Mouse (Mus musculus): Measurements from ENCODE around the gene Bahcc1.

The Bahcc1 gene

DNA sequence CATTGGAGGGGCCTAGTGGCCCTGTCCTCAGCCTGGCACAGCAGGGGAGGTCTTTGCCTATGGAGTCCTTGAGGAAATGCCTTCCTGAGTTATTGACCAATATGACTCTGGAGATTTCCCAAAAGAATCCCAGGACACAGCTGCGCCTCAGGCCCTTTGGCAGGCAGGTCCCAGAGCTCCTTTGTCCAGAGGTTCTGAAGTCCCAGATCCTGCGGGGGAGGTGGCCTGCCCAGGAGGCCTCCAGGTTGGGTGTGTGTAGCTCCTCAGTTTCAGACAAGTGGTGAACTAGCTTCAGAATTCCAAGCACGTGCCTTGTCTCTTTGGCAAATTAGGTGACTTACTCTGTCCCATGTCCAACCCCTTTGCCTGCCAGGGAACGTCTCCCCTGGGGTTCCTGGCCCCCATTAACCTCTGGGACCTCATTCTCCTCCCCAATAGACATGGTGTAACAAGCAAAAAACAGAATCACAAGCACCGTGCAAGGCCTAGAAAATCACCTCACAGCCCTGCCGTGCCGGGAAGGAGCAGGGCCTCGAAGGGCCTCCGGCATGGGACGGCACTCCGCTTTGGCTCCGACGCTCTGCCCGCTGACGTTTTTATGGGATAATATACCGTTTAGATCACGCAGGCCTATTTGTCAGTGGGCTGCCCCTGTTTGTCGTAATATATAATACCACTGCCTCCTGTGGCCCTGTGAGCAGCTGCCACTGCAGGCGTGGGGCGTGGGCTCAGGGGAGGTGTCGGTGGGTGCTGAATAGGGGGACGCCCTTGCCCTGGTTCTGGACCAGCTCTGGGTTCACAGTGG is 10.2 kb downstream of the Bahcc1 start:
- 83% methylated on average over 22 of the region's 22 CpGs for WGBS

DNA sequence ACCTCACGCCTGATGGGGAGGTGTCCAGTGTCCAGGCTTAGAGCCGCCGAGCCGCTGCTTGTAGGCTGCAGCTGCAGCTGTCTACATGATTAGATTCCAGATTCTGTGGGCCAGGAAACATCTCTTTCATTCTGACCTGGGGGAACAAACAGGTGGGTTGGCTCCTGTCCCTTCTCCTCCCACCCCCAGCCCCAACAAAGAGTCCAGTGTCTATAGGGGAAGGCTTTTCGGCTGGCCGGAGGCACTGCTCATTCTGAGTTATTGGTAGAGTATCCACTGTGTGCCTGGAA is 10.7 kb downstream of the Bahcc1 start:
- WGBS: 73% methylated on average over 6 of the region's 6 CpGs

DNA sequence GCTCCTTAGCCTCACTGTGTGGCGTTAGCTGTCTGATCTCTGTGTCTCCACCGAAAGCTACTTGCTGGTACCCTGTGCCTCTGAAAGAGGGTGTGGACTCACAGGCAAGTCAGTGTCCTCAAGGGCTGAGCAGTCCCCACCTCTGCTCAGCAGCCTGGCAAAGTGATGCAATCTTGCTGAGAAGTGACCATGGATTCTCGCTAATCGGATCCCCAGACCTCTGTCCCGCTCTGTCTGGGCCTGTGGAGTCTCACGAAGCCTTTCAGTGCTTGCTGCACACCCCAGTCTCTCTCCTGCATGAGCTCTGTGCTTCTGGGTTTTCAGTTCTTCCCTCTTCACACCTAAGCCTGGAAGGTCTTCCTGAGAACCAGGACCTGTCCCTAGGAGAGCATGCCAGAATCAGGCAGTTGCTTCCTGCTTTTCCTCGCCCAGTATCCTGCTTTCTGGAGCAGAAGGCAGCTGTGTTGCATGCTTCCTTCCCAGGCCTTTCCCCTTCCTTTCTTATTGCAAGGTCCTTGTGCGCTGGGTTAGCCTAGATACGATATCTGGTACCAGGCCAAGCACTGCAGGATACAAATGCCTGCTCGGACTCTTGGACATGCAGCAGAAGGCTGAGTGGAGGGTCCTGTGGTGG is 15.5 kb downstream of the Bahcc1 start:
- WGBS: 85% methylated on average over 10 of the region's 10 CpGs

DNA sequence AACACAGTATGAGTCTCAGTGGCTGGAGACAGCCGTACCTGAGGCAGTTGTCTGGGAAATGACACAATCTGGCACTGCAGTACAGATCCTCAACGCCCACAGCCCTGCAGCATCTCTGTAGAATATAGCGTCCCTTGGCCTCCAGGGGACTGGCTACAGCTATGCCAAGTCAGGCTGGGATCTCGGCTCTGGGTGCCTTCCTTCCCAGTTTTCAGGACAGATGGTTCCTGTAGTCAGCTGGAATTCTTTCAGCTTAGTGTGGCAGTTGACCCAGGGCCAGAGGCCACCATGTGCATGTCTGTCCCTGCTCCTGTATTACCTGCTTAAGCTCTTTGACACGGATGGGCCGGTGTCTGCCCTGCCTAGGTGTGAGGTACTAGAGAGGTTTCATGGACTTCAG is 16.2 kb downstream of the Bahcc1 start:
- 83% methylated on average over 6 of the region's 6 CpGs for whole genome bisulfite sequencing

DNA sequence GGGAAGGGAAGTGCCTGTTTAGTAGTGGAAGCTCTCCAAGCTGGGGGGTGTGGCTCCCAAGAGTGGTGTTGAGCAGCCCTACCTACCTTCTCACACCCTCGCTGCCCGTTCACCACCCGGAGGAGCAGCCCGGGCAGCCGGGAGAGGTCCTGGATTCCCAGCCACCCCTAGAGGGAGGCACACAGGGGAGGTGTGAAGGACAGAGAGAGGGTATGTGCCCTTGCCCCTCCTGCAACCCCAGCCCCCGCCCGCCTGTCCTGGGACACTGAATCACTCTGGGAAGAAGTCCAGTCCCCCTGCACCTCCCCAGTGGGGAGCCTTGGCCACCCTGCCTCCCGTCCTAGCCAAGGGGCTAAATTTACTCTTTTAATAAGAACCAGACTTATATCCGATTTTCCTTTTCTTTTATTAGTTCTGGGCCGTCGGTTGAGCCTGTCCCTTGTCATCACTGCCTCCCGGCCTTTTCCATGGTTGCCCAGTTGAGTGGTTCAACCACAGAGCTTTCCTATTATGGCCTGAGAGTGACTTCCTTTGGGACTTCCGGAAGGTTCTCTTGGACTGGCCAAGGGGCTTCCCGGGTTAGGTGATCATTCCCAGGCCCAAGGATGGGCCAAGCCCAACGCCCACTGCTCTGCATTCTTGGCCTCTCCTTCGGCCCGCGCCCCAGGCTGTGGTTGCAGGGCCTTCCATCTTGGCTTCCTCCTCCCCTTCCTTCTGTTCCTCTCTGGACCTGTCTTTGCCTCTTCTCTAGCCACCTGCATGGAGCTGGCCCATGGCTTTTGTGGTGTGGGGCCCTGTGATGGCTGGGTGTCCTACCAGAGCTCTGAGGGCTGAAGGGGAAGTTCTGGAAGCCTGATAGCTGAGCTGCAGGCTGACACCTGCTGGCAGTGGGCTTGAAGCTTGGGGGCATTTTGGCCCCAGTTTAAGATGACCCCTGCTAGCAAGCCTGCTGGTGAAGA is 18.5 kb downstream of the Bahcc1 start:
- WGBS: 91% methylated on average over 18 of the region's 18 CpGs

DNA sequence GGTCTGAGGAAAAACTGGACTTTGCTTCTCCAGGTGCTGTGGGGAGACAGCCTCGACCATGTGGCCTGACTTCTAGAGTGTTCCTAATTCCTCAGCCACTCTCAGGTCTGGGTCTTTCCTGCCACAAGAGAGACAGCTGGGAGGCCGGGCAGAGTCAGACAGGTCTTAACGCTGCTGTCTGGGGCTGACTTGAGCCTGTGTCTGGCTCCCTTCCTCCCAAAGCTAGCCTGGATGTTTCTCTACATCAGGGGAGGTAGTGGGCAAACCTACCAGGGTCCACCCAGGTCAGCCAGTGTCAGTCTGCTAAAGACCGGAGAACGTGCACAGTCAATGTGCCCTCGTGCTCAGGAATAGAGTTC is 19.2 kb downstream of the Bahcc1 start:
- WGBS: 90% methylated on average over 6 of the region's 6 CpGs

DNA sequence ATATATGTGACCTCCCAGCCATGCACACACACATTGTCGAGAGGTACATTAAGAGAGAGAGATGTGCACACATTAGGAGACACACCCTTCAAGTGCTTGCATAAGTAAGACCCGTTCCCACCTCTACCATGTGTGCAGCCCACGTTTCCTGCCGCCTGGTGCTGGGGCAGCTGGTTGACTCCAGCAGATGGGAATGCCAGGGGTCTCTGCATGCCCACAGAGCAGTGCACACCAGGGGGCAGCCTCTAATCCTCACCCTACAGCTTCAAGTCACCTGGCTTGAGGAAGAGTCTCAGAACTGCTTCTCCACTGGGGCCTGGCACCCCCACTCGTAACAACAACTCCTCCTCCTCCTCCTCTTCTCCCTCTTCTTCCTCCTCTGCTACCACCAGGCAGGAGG is 19.7 kb downstream of the Bahcc1 start:
- 53% methylated on average over 5 of the region's 5 CpGs for WGBS

DNA sequence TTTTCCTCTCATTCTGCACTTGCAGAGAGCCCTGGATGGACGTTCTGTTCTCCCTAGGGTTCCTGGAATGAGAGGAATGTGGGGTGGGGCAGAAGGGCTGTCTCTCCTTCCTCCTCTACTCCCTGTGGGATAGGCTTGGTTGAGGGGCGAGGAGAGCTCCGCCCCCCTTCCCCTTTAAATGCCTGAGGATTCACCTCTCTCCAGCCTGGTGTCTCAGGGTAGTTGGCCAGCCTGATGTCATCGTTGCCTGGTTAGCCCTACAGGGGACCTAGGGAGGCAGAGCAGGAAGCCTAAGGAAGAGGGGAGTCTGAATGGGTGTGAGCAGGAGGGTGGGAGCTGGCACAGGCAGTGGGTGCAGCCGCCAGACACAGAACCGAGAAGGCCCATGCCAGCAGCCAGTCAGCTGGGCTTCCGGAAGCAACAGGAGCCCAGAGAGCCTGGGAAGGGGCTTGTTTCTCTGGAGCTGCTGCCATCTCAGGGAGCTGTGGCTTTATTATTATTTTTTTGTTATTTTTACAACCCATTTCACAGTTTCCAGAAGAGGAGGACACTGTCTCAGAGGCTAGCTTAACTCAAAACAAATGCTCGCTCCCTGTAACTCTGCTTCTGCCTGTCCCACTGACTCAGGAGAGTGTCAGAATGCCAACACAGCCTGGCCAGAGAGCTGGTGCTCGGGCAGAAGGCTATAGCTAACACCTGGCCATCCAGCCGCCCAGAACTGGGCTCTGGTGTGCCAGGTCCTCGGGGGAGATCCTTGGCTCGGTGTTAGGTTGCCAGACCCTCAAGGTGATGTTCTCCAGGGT is 20.3 kb downstream of the Bahcc1 start:
- WGBS: 51% methylated on average over 12 of the region's 12 CpGs

DNA sequence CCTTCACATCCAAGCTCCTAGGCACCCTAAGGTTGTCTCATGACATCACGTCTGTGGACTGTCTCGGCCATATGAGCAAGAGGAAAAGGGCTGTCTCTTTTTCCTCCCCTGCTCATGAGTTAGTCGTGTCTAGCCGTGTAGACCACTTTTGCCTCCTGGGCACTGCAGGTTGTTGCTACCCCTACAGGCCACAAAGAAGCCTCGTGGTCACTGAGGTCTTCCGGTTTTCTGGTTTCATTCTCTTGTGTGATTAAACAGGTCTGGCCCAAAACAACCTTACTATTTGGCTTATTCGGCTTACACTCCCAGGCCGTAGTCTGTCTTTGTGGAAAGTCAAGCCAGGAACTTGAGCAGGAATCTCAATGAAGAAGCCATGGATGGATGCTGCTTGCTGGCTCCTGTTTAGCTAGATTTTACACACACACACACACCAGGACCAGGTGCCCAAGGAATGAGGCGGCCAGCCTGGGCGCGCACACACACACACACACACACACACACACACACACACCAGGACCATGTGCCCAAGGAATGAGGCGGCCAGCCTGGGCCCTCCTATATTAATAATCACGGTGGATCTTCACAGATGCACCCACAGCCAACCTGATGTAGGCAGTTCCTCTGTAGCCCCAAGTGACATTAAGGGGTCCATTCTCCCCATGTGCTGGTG is 21.0 kb downstream of the Bahcc1 start:
- 91% methylated on average over 13 of the region's 13 CpGs for WGBS

DNA sequence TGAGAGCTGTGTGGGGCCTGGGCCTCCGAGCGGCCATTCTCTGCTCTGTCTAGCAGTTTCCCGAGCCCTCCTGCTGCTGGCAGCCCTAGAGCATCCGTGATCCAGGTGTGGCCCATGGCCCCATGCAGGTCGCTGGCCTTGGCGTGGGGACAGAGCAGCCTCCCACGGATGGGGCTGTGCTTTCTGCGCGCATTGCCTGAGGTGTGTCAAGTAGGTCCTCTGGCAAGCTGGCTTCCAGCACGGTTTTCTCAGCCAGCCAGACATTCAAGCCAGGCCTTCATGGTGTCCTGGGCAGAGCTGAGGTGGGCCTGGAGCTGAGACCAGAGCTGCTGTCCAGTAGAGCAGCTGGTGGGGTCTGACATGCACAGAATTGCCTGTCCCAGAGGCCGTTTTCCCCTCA is 21.7 kb downstream of the Bahcc1 start:
- WGBS: 81% methylated on average over 11 of the region's 11 CpGs

DNA sequence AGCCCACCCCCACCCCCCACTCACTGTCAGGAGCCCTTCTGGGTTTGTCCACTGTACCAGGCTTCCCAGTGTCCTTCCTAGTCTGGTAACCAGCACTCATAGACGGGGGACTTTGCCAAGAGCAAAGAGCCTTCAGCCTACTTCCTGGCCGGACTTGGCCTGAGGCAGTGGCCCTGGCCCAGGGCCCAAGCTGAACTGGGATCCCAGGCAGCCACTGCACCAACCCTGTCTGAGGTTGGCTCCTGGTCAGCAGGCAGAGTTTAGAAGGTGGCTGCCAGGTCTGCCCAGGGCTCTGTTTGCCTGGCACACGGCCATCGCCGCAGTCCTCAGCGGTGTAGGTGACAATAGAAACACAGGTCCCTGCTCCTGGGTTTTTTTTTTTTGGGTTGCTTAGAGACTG is 22.3 kb downstream of the Bahcc1 start:
- 52% methylated on average over 6 of the region's 6 CpGs for WGBS

DNA sequence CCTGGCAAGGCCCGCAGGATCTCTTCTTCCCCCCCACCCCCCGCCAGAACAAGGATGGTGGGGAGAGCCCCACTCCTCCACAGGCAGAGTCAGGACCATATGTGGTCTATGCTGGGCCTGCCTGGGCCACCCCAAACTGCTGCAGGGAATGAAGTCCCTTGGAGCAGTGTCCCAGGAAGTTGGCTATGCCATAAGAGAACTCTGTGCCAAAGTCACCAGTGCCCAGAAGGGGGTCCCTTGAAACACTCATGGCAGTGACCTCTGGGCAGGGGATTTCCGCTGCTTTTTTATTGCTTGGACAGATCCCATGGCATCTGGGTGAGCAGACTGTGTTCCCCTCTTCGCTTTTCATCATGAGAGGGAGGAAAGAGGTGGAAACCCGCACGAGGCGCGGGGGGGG is 22.8 kb downstream of the Bahcc1 start:
- WGBS: 67% methylated on average over 8 of the region's 8 CpGs

DNA sequence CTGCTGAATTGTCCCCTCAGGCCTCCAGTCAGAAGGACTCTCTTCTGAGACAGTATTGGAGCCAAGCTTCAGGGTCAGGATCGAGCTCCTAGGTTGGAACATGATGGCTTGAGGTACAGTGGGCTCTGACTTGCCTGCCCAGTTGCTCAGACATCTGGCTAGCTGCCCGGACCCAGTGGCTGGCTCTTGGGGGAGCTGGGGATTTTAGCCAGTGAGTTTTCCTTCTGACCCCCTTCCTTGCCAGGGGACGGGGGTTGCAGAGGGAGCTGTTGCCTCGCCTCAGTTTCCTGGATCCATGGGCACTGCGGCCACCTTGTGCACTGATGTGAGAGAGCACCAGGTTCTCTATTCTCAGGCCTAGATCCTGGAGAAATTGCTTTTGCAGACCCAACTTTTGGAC is 23.4 kb downstream of the Bahcc1 start:
- 79% methylated on average over 5 of the region's 5 CpGs for WGBS

DNA sequence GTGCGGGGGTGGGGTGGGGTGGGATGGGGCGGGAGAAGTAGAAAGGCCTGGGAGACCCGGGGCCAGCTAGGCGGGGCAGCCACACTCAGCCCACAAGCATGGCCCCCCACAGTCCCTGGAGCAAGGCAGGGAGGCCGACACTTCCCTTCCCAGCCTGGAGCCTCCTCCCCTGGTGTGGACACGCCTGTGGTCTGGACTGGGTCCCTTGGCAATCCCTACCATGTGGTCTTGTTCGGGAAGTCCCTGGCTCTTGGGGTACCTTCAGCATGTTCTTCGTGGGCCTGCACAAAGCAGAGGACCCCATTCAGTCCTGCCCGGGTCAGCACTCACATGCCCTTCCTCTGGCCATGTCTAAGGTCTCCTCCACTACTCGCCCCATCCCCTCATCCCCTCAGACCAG is 23.8 kb downstream of the Bahcc1 start:
- 66% methylated on average over 10 of the region's 10 CpGs for WGBS

DNA sequence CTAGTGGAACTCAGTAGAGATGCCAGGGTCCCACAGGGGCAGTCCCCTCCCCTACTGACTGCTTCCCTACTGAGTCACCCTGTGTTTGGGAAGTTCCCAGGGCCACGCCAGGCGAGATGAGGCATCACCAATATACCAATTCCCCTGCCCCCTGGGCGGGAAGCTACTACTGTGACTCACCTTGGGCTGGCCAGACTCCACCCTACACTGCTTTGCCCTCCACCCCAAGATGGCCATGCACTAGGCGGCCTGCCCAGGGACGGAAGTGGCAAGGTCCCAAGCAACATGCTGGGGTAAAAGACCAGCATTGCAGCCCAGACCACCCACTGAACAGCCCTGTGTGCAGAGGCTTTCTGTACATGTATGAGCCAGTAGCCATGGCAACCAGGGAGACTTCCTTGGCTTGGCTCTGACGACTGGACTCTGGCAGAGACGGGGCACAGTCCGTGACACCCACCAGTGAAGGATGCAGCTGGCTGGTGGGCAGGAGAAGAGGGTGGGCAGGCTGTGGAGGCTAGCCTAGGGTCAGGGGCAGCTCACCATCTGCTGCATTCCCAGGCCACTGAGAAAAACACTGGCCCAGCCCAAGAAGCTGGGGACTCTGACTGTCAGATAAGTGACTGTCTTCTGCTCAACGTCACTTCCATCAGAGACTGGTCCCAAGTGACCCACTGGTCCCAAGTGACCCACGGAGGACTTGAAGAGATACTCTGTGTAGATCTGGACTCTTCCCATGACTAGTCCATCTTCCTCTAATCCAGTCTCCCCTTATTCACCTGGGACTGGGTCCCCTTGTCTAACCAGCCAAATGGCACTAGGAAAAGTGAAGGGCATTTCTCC is 24.5 kb downstream of the Bahcc1 start:
- WGBS: 64% methylated on average over 10 of the region's 10 CpGs

DNA sequence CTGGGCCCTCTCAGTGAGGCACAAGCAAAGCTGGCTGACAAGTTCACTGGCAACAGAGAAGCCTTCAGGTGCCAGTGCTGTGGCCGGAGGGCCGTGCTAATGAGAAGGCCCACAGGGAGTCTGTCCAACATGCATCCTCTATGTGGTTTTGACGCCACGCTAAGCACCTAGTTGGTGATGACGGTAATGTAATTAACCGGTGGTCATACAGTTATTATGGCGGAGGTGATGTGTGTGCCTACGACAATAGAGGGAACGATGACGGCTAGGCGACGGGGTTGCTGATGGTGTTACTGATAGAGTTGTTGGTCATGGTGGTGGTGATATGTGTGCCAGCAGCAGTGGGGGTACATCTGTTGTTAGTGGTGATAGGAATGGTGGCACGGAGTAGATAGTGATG is 25.2 kb downstream of the Bahcc1 start:
- WGBS: 98% methylated on average over 13 of the region's 13 CpGs

DNA sequence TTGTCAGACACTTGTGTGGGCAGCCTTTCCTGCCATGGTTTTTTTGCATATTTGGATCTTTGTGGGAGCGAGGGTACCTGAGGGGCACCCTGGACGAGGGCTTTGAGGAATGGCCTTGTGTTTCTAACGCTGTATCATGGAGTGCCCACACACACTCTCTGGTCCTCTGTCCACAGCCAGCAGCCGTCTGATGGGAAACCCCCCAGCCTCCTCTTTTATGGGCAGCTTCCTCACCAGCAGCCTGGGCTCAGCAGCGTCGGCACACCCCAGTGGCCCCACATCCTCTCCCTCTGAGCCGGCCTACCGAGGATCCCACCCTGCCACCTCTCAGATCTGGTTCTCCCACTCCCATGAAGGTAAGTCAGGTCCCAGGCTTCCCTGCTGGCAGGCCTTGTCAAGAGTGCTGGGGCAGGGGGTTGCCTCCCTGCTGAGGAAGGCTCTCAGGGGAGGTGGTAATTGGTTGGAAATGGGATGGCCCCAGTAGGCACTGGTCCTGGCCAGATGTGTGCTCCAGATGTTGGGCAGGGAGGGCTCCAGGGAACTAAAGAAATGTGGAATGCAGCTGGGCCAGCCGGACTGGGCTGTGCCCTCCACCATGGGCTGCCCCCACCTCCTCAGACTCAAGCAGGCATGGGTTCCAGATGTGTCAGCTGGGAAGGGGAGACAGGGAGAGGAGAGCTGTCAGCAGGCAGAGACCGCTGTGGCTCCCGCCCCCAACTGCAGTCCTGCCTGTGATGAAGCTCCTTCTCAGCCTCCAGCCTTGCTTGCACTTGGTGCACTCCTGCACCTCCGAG is 26.3 kb downstream of the Bahcc1 start:
- 66% methylated on average over 12 of the region's 12 CpGs for WGBS

DNA sequence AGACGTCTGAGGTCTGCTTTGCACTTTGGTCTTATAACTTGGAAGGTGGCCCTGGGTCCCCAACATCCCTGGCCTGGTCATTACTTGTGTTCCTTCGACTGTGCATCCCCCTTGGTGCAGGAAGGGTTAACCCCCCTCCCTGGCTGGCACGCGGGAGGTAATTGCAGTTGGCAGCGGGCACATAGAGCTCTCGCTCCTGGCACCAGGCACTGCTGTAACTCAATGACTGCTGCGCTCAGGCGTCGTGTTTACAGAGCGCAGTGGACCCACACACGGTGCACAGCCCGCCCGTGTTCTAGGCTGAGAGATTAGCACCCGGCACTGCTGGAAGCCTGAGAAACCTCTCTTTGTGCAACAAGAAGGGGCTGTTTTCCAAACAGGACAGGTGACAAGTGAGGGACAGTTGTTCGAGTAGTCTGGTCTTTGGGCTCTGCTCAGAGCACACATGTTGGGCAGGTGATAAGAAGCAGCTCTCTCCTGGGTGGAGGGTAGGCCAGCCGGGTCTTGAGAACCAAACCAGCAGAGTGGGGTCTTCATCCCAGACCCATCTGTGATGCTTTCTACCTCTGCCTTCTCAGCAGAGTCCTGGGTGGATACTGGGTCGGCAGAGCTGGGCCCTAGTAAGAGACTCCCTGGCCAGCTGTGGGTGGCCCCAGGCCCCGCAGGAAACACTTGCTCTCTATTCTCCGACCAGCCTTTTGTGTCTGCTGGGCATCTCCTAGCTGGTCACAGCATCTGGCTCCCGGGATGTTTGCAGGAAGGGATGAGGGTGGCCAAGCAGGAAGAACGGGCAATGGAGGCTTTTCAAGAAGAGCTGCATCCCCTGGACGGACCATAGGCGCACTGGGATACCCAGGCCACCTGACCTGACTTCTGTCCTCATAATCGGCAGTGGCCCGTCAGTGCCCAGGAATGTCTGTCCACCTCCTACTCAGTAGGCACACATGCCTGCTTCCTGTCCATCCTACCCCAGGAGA is 27.3 kb downstream of the Bahcc1 start:
- WGBS: 50% methylated on average over 25 of the region's 25 CpGs

Measured in cerebral cortex, adult 2 months (tissue).